Mouse (Mus musculus) T-cell, adult 2 months (primary cell): ENCODE results near the gene Phf10.
"Not testable (repeated sequence)": the region's sequence is repeated elsewhere in the genome, so short reads cannot be mapped to it uniquely, and the experiment has no call there.

Experiments
- DNase-seq: peaks from one replicate; pipeline ENCODE4 v3.0.0; 2022; ENCODE audit warnings: low spot score

Phf10 gene

GRCm38 (mm10) chr17:14943009-14943728, 17.9 kb downstream of the Phf10 start, which contains the start of the genes Wdr27 and 1600012H06Rik:
TSS of gene Wdr27 (minus strand) at chr17:14943158.
TSS of gene 1600012H06Rik (plus strand) at chr17:14943184.
- DNase-seq = peak; percentile 96

GRCm38 (mm10) chr17:14942181-14942580, 18.9 kb downstream of the Phf10 start:
- not testable (repeated sequence) for DNase-seq

- no peak for DNase-seq
These were observed 25.1 kb downstream of the Phf10 start for GRCm38 (mm10) chr17:14935841-14936605.

DNA sequence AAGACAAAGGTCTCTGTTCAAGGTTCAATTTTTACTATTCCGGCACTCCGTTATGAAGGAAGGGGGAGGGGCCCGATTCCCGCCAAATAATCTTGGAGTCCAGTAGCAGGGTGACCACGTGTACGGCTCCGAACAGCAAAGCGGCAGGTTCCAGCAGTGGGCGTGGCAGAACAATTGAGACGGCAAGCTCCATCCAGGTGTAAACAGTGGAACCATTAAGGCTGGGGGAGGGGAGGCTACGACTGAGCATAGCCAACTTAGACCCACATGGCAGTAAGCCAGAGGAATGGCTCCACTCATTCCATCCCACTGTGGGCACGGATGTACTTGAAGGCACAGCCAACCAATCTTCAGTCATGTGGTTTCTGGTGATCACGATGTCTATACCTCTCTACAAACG, 25.8 kb downstream of the Phf10 start:
- not testable (repeated sequence) for DNase-seq

- no peak for DNase-seq
These were observed 29.6 kb downstream of the Phf10 start for GRCm38 (mm10) chr17:14931469-14931868.

GRCm38 (mm10) chr17:14930697-14931096, 30.4 kb downstream of the Phf10 start:
- no peak for DNase-seq

DNA sequence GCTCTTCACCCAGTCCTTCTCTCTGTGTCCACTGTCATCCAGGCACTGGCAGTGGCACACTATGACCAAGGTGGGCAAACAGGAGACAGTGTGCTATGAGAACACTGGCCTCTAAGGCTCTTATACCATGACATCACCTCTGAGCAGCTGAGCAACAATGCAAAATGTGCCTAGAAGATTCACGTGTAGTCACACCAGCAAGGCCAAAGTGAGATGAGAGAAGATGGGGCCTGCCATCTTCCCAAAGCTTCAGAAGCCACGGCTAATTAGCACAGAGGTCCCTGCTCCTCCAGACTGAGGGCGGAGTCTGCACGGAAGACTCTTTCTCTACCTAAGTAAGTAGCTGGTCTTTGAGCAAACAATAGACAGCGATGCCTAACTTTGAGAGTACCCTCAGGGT, 32.4 kb downstream of the Phf10 start:
- no peak for DNase-seq

DNA sequence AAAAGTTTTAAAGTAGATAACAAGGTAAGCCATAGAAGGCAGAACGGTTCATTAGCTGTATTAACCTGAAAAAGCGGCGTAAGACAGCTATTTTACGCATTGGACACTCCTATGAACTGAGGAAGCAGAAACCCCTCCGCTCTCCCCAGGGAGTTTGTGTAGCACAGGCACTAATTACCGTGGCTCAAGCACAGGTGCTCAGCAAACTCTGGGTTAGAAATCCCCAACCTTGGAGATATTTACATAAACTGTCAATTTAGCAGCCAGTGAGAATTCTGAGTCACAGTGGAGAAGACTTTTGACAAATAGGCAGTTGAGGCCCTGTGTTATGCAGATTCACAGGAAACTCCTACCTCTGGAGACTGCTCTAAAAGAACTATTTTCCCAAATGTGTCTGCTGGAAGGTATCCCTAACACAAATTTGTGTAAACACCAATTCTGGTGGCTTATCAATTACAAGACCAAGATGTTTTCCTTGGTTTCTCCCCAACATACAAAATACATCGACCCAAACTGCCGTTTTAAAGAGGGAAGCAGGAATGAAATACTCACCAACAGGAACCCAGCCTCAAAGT, 33.3 kb downstream of the Phf10 start:
- DNase-seq = no peak

DNA sequence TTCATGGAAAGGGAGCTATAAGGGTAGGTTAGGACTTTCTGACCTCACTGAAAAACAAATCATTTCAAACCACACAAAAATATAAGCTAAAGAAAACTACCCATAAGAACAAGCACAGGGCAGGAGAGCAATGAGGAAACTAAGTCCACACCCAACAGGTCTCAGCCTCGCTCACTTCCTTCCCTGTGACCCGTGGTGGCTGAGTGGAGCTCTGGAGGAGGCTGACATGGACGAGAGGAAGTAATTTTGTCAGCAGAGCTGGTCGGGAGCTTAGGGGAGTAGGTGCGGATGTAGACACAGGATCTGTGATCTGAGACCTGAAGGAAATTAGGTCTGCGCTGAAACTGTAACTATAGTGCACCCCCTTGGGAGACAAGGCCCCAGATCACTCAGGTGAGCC, 39.5 kb downstream of the Phf10 start:
- no peak for DNase-seq

GRCm38 (mm10) chr17:14917866-14918265, 43.2 kb downstream of the Phf10 start:
- DNase-seq = no peak

DNA sequence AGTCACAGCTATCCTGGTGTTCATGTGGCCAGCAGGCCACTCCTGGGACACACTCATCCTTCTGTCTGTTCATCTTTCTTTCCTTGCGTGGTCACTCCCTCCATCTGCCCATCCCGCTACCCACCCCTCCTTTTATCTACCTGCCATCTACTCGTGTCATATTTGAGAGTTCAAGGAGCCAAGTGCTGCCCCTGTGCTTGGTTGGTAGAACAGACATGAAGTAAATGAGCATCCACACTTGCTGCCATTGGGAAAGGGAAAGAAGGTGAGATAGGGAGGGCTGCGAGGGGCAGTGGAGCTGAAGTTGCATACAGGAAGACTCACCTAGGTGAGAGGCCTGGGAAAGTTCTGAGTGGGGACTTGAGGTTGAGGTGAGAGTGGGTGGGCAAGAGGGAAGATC, 46.7 kb downstream of the Phf10 start:
- DNase-seq = no peak

- no peak for DNase-seq
These were observed 48.1 kb downstream of the Phf10 start for GRCm38 (mm10) chr17:14912981-14913380.

- no peak for DNase-seq
These were observed 48.7 kb downstream of the Phf10 start for GRCm38 (mm10) chr17:14912420-14912819.

- DNase-seq = no peak
These were observed 50.3 kb downstream of the Phf10 start for GRCm38 (mm10) chr17:14910771-14911170.

DNA sequence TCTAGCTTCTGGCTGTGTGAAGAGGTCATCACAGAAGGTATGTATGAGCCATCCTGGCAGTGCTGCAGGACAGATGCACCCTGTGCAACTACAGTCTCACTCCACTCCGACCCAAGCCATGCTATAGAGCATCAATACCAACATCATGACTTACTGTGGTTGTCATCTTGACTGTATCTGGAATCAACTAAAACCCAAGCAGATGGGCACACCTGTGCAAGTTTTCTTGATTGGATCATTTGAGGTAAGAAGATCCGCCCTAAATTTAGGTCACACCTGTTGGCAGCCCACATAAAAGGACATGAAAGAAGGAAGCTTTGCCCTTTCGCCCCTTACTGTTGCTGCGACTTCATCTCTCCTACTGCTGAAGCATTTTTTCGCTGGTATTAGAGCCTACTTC, 51.7 kb downstream of the Phf10 start:
- DNase-seq = no peak

DNA sequence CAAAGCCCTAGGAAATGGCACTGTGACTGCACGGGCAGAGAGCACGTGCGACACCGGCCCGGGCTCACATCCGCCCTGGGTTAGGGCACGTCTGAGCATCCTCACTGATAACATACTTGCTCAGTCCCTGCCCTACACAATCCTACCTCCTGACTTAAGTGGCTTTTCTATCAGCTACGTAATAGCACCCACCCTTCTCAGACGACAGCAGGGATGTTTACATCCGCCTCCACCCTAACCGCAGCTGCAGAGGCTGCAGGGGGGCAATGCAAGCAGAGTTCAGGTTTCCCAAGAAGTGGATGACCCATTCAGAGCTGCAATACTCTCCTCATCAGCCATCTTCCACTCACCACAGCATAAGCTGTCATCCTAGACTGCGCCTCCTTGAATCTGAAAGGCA, 53.9 kb downstream of the Phf10 start:
- DNase-seq = peak; percentile 44

GRCm38 (mm10) chr17:14906611-14907010, 54.5 kb downstream of the Phf10 start:
- DNase-seq = no peak

DNA sequence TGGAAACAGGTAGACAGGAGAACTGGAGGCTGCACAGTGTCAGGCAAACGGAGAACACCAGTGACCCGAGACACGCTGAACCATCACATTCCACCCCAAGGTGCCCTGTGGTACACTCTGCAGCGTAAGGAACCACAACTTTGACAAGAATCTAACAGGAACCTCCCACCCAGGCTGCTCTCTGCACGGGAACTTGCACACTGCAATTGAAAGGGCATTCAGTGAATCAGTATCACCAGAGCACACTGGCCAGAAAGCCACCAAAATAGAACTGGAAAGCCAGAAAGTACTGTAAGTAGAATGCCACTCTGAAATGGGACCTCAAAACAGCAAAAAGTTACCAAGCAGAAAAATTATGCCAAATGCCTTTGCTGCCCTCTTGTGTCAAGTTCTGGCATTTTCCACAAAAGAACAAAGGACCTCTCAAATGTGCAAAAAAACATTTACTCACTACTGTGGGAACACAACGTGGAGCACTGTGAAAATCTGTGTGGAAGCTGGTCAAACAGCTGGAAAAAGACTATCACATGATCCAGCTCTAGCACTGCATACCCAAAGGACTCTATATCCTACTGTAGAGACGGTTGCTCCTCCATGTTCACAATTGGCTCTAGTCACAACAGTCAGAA, 56.3 kb downstream of the Phf10 start:
- DNase-seq = peak; percentile 57

- DNase-seq = no peak
These were observed 56.9 kb downstream of the Phf10 start for GRCm38 (mm10) chr17:14904206-14904605.

DNA sequence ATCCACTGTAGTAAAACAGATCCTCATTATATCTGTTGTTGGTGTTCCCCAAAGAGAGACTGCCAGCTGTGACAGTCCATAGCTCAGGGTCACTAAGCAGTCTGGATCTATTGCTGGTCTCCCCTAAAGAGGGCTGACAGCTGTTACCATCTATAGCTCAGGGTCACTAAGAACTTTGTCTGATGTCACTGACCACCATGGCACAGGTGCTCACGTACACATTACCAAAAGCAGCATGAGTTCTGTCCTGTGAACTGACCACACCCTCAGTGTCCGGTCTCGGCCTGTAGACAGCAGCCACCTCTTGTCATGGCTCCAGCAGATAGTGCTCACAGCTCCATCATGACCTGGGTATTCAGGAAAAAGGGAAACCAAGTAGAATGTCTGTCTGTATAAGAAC, 57.9 kb downstream of the Phf10 start:
- DNase-seq = no peak

DNA sequence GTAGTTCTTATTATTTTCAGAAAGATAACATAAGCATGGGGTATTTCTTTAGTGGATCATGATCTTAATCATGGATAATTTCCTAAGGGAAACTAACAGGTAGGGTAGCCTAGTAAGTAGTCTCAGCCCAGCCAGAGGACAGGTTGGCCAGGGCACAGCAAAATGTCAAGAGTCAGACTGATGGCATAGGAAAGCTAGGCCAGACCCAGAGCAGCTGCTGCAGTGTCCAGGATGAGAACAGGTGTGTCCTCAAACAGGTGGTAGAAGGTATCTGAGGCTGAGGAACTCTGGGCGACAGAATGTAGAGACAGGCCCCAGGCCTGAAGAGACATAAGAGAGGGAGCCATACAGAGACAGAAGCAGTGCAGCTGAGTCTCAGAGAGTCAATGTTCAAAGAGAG, 62.1 kb downstream of the Phf10 start:
- no peak for DNase-seq

DNA sequence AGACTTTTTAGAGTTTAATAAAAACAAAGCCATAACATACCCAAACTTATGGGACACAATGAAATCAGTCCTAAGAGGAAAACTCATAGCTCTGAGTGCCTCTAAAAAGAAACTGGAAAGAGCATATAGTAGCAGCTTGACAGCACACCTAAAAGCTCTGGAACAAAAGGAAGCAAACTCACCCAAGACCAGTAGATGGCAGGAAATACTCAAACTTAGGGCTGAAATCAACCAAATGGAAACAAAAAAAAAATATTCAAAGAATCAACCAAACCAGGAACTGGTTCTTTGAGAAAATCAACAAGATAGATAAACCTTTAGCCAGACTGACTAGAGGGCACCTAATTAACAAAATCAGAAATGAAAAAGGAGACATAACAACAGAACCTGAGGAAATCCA, 66.0 kb downstream of the Phf10 start:
- DNase-seq = not testable (repeated sequence)
